Mouse (Mus musculus) B cell, adult 2 months (primary cell): Measurements from ENCODE around the gene Hs2st1.

Experiments
- DNase-seq, 2 experiments: peaks; one replicate each; pipeline ENCODE4 v3.0.0; 2022

The Hs2st1 gene

GRCm38 (mm10) chr3:144379801-144380200 lies 190.2 kb downstream of the Hs2st1 start:
- DNase-seq = no peak
